Mouse (Mus musculus) spleen, adult 2 months (tissue): Measurements from ENCODE around the gene Eif3m.

Experiments
- CTCF ChIP-seq: fragments of 200-500 bp; IDR thresholded peaks from 2 replicates; pipeline ENCODE4 v1.5.1; 2011; ENCODE audit warnings: mild to moderate bottlenecking, inconsistent platforms; ENCODE audit not compliant: insufficient read depth, insufficient read length, insufficient replicate concordance; ENCODE audit errors: extremely low read depth
- POLR2A ChIP-seq: fragments of 200-500 bp; IDR thresholded peaks from 2 replicates; pipeline ENCODE4 v1.6.1; 2011; ENCODE audit warnings: low read depth, low read length, inconsistent platforms

GRCm38 (mm10) chr2:104985796-104986195, 31.1 kb downstream of the Eif3m start:
- no peak for TF ChIP-seq CTCF
- TF ChIP-seq POLR2A = no peak
